Mouse (Mus musculus) ES-Bruce4 (cell line): Measurements from ENCODE around the gene Eng.

ENCODE experiments used
- CTCF ChIP-seq: IDR thresholded peaks from one replicate; pipeline ENCODE4 v1.8.1; 2011; ENCODE audit warnings: low read depth, low read length
- EP300 ChIP-seq: IDR thresholded peaks from 2 replicates; pipeline ENCODE4 v1.6.1; 2011; ENCODE audit warnings: low read depth, low read length; ENCODE audit not compliant: insufficient read depth
- POLR2A ChIP-seq: IDR thresholded peaks from one replicate; pipeline ENCODE4 v1.8.1; 2011; ENCODE audit warnings: low read length; ENCODE audit not compliant: insufficient read depth

DNA sequence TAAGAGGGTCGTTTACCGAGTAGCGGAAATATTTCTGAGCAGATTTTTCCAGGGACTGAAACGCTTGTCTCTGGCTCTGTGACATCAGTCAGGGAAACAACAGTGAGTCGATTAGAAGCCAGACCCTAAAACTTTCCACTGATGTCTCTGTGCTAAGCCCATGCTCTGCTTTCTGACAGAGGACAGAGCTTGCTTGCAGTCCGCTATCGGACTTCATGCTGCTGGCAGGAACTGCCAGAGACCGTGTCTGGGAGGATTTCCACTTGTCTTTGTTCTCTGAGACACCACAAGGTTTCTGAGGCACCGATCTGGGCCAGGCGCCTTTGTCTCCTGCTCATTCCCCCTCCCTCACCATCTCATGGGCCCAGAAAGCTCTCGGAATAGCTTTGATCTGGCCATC, 21.4 kb downstream of the Eng start:
- TF ChIP-seq POLR2A = no peak
- no peak for TF ChIP-seq CTCF
- no peak for TF ChIP-seq EP300
